Mouse (Mus musculus): ENCODE measurements around the gene Frmd5. TPM values are rescaled to one million over a fixed set of nuclear protein-coding genes. Genes with fewer than 3 reads are reported as not detected.
"Not testable (repeated sequence)": the region's sequence is repeated elsewhere in the genome, so short reads cannot be mapped to it uniquely, and the experiment has no call there.

Frmd5 gene
- under 1 TPM; 0.78 to 0.95 TPM for total RNA-seq (2021)
- long read RNA-seq, experiment 1 = 0 reads
- long read RNA-seq, experiment 2, partial matches to known transcripts = 1 of 1 reads
- long read RNA-seq, experiment 2, other reads (novel, unspliced or antisense) = 0 of 1 reads

DNA sequence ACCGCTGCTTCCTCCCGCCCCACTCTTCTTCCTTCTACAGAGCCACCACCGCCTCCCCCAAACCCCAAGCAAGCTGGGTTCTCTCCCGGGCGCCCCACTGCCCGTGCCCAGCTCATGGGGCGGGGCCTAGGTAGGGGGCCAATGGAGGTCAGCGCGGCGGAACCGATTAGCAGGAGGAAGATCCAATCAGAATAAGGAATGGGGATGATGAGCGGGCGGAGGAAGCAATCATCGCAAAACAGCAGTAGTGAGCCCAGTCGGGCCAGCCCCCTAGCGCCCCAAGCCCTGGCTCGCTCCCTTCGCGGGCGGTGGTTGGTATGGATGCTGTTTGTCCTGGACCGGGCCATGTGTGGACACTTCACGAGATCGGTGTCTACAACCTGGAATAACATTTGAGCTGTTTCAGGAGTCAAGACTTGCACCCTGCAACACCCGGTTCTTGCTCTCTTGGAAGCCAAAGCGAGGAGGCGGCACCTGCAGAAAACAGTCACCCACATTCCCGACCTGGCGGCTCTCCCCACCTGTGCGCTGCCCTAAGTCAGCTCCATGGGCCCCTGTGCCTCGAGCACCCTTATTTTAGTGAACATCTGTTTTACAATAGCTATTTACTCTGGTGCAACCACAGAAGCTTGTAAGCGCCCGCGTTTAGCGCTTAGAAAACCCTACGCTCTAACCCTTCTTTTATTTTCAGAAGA lies at the start of gene Frmd5:
Gene Frmd5, minus strand, starts transcription at position 129 of the 695 bp plus-strand sequence.
- DNase-seq = peak; percentile 75

DNA sequence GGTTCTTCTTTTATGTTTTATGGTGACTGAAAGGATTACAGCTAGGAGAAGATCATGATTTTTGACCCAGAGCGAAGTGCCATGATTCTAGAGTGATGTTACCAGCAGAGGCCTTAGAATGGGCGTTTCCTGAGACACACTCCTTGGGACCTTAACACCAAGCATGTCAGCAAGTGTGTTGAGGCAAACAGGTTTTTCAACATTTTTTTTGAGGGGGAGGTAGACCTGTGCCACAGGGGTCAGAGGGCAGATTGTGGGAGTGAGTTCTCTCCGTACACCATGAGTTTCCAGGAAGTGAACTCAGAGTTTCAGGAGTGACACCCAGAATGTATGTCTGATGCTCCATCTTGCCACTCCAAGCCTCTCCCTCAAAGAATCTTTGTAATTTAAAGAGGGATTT lies 47.1 kb upstream of the Frmd5 start:
- no peak for DNase-seq

DNA sequence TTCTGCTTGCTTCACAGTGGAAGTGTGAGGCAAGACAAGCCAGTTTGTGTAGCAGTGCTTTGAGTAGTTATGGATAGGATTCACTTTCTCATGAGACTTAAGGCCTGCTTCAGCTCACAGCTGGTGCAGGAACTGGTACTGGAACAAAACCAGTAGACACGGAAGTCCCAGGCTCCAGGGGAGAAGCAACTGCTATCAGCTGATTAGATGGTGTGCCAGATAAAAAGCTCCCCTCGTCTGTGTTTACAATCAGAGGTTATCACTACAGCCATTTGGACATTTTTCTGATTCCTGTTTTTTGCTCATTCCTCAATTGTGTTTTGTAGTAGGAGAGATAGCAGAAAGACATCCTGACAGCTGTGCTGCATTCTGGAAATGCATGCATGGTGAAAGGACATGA lies 45.2 kb upstream of the Frmd5 start:
- no peak for DNase-seq

DNA sequence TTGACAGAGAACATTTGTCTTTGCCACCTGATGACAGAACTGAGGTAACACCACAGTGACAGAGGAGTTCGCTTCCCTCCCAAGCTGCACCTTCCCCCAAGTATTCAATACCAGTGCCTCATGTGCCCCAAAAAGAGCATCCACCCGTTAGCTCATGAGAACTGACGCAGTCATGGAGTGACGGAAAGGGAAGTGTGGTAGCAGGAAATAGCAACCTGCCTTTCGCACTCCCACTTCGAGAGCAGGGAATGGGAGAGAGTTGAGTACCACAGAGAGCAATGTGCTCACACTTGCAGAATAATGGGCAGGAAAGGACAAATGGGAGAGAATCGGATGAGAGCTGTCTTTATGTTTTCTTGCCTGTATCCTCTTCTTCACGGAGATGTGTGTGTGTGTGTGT lies 39.2 kb upstream of the Frmd5 start:
- no peak for DNase-seq

DNA sequence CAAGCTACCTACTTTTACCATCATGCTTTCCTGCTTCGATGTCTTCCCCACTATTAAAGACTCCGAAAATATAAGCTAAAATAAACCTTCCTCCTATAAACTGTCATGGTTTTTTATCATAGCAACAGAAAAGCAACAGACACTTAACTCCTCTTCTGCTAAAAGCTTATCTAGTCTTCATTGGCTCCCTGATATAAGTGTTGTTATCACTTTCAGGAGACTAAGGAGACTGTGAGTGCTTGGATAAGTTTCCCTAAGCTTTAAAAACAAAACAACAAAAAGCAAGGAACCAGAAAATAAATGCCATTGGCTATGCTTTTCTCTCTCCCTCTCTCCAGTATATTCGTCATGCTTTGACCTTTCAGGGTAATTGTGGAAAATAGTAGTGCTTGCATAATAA lies 35.4 kb upstream of the Frmd5 start:
- DNase-seq = no peak

DNA sequence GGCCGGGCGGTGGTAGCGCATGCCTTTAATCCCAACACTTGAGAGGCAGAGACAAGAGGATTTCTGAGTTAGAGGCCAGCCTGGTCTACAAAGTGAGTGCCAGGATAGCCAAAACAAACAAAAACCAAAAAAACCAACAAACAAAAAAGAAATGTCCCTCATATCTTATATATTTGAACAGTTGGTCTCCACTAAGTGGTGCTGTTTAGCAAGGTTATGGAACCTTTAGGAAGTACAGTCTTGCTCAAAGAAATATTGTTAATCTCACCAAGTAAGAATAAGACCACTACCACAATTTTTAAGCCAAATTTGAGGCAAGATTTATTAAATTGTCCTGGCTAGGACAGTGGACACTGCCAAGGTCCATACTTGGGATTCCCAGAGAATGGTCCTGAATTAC lies 34.6 kb upstream of the Frmd5 start:
- DNase-seq = no peak

DNA sequence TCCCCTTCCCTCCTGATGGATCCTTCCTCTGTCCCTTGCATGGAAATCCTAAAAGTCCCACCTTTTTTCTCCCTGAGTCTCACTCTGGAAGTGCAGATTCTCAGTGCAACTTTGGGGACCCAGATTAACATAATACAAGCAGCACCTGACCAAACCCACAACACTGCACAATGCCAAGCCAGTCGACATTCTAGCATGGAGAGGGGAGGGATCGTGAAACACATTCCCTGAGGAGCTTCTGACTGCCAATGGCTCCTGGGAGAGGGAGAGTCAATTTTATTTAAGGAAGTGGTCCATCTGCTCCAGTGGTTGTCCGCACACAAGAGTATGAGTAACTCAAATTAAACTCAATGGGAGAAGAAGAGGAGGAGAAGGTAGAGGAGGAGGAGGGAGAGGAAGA lies 28.0 kb upstream of the Frmd5 start:
- no peak for DNase-seq

DNA sequence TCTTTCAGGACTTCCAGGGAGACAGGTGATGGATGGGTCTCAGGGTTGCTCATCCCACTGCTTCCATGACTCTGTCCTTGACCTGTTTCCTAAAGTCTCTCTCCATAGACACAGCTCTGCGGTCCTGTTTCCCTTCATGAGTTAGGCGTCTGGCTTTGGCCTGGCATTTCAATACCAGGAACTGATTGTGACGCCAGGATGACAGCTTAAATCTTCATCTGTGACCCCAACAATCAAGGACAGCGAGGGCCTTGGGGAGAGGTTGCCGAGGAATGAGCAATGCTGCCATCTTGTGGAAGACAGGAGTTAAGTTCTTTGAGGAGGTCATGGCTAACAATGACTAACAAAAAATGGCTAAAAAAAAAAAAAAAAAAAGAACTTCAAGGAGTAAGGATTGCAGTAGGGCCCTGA lies 25.6 kb upstream of the Frmd5 start:
- DNase-seq = peak; percentile 21

DNA sequence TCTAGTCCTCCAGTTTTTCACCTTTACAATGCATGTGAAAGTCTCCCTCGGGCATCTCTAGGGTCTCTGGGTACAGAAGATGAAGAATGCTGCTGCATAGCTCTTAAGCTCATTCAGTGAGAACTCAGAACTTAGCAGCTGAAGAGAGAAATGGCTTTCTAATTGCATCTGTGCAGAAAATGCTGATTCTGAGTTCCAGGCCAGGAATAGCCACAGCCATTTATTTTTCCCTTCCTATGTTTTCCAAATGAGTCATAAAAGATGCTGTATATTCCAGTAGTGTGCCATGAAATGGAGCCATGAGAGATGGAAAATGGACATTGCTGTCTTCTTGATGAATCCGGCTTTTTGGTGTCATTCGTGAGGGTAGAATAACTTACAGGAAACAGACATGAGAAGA lies 21.5 kb upstream of the Frmd5 start:
- DNase-seq = no peak

DNA sequence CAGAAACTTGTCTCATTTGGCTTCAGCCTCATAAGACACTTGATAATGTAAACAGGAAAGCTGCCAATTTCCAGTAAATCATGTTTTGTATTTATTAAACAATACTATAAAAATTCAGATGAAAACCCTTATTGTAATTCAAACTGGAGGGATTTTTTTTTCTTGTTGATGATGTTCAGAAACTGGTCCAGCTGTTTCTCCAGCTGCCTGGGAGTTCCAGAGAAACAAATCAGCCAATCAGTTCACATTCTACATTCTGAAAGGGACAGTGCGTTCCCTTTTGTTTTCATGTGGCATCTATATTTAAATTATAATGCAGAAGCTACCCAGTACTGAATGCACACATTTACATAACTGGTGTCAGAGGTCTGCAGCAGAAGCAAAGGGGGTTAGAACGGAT lies 19.3 kb upstream of the Frmd5 start:
- no peak for DNase-seq

DNA sequence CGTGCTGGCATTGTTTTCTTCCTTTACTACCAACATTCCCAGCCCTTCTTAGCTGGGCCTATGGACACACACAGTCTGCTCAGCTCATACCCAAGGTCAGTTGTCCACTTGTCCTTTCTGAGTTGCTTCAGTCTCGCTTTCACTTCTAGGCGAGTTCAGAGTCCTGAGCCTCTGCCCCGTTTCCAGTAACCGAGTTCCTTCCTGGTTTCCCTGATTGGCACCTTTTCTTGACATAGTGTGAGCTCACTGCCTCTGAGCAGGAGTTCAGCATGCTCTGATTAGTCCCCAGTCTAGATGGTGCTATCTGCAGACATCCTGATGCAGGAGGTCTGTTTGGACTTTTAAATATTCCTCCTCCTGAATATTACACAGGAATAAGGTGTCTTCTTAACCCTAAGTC lies 17.8 kb upstream of the Frmd5 start:
- no peak for DNase-seq

DNA sequence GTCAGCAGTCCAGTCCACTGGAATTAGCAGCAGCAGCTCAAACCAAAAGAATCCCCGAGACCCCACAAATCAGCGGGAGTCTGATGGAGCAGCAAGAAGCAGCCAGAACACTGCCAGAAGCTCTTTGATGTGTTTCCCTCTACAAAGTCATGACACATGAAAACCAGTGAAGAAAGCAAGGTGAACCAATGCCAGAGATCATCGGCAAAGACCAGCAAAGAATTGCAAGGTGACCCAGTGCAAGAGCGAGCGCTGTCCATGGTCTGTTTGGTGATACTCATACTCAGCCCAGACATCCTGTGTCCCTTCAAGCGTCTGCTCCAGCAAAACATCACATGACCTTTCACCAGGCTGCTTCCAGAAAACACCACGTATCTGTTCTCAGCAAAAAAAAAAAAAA lies 14.9 kb upstream of the Frmd5 start:
- no peak for DNase-seq

DNA sequence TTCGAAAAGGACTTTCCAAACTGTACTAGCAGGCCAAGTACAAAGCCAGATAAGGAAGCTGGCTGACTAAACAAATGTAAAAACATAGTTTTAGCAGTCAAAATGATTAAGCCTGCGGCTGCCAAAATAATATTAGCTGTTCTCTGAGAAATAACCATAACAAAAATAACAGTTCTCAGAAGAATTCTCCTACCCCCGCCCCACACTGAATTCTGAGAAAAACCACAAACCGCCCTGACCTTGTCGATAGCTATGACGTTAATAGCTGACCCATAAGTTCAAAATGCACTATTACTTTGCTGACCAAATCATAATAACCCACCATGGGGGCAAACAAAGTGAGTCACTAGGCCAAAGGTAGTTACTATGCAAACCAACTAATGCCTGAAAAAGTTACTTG lies 4.0 kb upstream of the Frmd5 start:
- not testable (repeated sequence) for DNase-seq

DNA sequence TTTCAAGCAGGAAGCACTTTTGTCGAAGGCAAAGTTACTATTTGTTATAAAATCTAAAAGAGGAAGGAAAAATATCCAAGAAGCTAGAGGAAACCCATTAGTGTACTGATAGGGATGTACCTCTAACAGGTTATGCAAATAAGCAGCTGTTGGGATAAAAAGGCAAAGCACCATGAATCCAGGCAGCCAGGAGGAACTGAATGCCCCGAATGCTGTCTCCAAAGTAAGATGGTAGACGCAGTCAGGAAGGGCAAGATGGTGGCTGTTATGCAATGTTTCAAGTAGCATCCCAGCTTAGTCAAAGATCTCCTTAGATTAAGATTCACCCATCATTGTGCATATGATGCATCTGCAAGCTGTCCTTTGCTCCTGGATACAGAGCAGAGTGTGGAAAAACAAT lies 2.2 kb upstream of the Frmd5 start:
- no peak for DNase-seq

DNA sequence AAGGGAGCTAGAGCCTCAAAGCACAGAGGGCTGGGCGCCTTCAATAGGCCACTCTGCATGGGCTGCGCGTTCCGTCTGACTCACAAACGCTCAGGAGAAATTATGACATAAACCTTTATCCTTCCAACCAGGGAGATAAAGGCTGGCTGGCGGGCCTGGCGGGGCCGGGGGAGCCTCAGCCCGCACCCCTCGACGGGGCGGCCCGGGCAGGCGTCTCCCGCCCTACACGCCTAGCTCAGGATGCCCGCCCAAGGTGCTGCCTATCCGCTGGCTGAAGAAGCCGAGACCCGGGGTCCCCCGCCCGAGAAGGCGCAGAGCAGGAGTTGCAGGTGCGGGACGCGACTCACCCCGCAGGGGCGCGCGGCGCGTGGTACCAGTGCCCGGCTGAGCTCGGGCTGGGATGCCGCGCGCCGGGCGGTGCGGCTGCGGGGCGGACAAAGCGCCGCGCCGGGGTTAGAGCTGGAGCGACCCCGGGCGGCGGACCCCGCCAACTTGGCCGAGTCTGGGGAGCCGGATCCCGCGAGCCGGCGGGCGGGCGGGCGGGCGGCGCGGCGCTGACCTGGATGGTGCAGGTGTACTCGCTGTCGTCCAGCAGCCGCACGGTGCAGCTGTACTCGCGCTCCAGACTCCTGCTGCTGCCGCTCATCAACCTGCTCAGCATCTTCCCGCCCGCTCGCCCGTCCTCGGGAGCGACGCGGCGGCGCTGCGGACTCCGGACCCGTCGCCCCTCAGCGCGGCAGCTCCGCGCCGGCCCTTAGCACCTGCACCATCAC lies 530 bp downstream of the Frmd5 start:
- DNase-seq = peak; percentile 16

DNA sequence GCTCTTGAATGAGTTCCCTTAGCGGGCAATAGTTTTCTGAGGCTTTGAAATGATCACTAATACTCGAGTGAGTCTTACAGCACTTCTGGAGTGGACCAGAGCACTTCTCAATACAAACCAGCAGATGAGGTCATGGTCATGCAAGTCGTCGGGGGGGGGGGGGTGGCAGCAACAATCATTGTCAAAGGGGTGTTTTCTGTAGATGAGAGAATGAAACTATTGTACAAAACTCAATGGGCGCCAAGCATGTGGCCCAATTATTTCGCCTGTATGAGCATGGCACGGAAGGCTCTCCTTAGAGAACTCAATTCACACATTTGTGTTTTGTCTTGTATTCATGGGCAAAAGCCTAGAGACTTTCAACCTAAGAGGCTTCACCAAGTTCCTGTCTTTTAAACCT lies 7.8 kb downstream of the Frmd5 start:
- no peak for DNase-seq

DNA sequence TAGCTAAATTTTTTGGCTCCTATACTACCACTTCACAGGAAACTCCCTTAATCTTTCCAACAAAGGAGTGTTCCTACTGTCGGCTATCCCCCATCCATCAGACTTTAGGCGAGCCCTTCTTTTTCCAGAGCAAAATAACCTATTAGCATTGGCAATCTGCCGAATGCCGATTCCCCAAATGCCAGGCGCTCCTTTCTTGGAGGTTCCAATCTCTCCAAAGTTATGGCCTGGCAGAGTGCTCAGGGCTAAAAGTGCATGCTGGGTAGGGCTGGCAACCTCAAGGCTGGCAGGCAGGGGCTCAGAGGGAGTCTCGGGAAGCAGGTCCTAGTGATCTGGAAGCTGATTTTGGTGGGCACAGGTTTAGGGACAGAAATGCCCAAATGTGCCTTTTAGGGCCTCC lies 10.9 kb downstream of the Frmd5 start:
- DNase-seq = no peak

DNA sequence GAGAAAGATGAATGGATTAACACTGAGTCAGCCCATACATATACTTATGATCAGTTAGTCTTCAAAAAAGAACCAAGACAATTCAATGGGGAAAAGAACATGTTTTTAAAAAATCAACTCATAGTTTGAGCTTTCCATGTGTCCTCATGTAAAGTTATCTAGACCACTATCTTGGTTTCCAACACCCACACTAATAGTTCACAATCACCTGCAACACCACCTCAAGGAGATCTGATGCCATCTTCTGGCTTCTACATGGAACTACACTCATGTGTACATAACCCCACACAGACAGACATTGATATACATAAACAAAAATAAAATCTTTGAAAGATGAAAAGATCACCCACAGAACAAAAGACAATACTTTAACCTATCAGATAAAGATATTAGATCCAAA lies 17.1 kb downstream of the Frmd5 start:
- DNase-seq = no peak

DNA sequence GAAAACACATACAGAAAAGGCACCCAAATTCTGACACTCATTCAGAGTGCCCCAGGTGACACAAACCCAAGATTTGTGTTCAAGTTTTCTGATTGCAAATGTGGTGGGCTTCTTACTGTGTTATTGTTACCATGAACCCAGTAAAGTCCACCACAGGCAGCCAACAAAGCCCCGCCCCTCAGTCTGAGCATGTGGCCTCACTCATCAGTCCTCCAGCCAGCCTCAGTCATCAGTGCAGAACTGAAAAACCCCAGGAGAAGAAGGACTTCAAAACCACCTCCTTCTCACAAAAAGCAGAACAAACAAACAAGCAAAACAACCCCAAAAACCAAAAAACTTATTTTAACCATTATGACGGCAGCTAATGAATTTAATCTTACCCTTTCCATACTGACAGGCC lies 18.5 kb downstream of the Frmd5 start:
- no peak for DNase-seq

DNA sequence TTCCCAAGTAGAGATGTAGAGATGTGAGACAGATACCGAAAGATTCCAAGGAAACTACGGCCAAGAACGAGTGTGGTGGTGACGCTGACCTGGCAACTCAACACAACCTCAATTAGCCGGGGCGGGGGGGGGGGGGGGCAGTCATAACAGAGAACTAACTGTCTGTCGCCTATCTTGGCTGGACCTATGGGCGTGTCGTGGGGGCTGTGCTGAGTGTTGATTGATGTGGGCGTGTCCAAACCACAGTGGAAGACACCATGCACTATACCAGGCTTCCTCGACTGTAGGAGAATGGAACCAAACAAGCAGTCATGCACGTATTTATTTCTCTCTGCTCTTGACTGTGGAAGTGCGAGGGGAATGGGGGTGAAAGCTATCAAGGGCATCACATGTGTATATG lies 19.1 kb downstream of the Frmd5 start:
- DNase-seq = no peak

DNA sequence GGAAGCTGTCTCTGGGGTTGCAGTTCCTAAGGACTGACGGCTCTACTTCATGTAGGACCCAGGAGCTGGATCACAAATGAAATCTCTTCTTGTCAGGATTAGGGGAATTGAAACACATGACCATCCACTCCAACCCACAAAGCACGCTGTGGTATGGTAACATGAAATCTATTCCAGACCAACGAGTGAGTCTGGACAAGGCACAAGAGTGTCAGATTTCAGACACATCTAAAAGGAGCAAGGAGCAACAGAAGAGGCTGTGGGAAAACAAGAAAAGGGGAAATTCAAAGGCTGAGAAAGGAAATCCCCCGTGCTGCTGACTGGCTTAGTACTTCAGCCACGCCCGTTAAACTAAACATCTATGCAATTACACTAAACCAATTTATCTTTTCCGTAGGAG lies 19.6 kb downstream of the Frmd5 start:
- DNase-seq = no peak

DNA sequence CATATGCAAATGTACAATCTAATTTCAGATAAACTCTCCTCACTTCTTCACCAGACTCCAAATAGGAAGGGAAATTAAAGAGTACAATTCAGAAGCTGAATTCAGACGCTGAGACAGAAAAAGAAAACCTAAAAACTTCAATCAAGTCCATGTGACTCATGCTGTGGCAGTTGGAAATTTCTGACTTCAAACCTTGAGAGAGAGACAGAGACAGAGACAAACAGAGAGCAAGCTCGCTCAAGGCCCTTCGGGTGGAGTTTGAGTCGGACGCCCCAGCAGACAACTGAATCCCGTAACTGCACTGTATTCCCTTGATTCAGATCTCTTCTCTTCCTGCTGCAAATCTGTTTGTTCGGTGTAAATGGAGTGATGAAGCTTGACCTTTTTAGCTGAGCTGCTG lies 30.7 kb downstream of the Frmd5 start:
- DNase-seq = no peak

DNA sequence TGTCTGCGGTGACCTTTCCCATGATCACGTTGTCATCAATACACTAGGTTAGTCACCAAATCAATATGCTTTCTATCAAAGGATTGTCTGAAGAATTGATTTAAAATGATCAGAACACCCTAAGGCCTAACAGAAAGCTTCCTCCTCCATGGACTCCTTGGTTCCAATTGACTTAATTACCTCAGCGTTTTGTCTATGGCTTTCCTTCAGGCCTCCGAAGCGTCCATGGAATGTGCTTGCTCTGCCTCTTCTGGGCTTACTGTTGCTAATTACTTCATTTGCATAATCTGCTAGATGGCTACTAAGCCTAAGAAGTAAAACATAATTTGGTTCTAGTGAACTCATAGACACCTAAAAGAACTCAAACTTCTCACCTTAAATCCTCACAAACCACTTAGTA lies 42.0 kb downstream of the Frmd5 start:
- no peak for DNase-seq

DNA sequence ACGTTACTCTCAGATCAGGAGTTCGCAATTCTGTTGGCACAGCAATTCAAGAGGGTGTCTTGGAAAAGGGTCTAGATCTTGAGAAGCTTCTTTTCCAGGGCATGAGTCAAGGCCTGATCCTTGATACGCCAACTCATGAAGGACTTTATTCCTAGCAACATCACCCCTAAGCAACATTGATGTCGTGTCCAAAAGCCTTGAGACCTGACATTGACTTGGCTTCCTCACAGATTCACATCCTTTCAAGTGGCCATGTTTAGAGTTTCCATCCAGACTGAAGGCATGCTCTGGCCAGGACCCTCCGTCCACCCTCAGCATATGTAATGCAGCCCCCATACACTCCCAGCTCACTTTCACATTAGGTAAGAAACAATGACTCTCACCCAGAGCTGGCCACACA lies 45.0 kb downstream of the Frmd5 start:
- DNase-seq = no peak

All from gastrocnemius, postnatal 10 days (tissue).